38 mouse cellular contexts compared by ENCODE assay signal in the genomic region with DNA sequence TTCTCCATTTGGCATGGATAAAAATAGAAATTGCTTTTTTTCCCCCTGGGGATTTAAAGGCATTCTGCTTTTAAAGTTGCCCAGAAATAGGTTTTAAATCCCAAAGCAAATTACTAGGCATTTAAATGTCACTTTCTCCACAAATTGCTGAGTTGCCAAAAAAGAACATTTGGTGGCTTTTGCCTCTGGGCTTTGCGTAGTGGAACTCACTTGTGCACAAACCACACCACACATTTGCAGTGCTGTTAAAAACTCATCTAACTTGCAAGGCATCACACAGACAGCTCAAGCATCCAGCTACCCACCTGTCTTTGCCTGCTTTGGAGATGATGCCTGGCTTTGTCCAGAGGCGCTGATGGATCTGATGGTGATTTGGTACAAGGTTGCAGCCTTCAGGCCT. TPM values are rescaled to one million over a fixed set of nuclear protein-coding genes. Genes with fewer than 3 reads are reported as not detected.
A peak's percentile ranks its signal among the peaks of the same experiment; 100 is the strongest.
DNase-seq lines count a peak whose midpoint lies in the region; ATAC-seq and TF ChIP-seq lines count a peak whose summit lies in the region.
"Had no signal": no experiment of that assay in that cellular context is flagged by ENCODE, and none has a peak within 500 bp of the region (broad histone marks: within the 10 kb centered on the region; RNA-seq: fewer than 3 reads in every experiment).

No protein-coding gene starts in this region.

- H3K9me3 ChIP-seq in embryonic facial prominence, embryonic 14.5 days (ENCODE audit: control insufficient read depth, low read length), result no peaks in the 10 kb centered on the region
- no peaks in the 10 kb centered on the region for H3K9me3 ChIP-seq in embryonic facial prominence, embryonic 10.5 days
- no peaks in the 10 kb centered on the region for H3K9me3 ChIP-seq in hindbrain, postnatal 0 days (ENCODE audit: low read length)
- H3K9me3 ChIP-seq in hindbrain, embryonic 16.5 days (ENCODE audit: control insufficient read depth, low read length), result no peaks in the 10 kb centered on the region
- no peaks in the 10 kb centered on the region for H3K9me3 ChIP-seq in ES-E14 (ENCODE audit: control insufficient read depth, insufficient read depth, low read depth, low read length)
- H3K9me3 ChIP-seq: heart, embryonic 12.5 days; hindbrain, embryonic 10.5 days; hindbrain, embryonic 15.5 days; intestine, embryonic 15.5 days; limb, embryonic 10.5 days; limb, embryonic 15.5 days; liver, embryonic 13.5 days; midbrain, embryonic 10.5 days had no signal

- 72% methylated on average over 2 of the region's 2 CpGs for WGBS in embryonic facial prominence, embryonic 14.5 days
- WGBS in embryonic facial prominence, embryonic 10.5 days, result 90% methylated on average over 2 of the region's 2 CpGs
- WGBS in hindbrain, postnatal 0 days, result 68% methylated on average over 2 of the region's 2 CpGs
- 75% methylated on average over 2 of the region's 2 CpGs for whole genome bisulfite sequencing in hindbrain, embryonic 16.5 days

- DNase-seq in embryonic facial prominence, embryonic 14.5 days (ENCODE audit: low spot score), result peak; percentile 49
- no peak for DNase-seq in embryonic facial prominence, embryonic 10.5 days (ENCODE audit: low spot score)
- peak; percentile 33 for DNase-seq in hindbrain, postnatal 0 days (ENCODE audit: low spot score)
- DNase-seq in ES-E14 (ENCODE audit: low read depth, low spot score), result no peak
- DNase-seq in brain, embryonic 18.5 days (ENCODE audit: low read depth, low spot score), result peak; percentile 49
- DNase-seq in testis, postnatal 10 days (ENCODE audit: low spot score), result no peak
- DNase-seq in embryo, embryonic 10 days (ENCODE audit: low spot score), result no peak
- DNase-seq: adrenal gland, adult 2 months; adrenal gland, postnatal 36 days; cerebellum, adult 11-12 months; cerebellum, adult 9-11 months; gastrocnemius, postnatal 36 days; heart, adult 2 months; kidney, adult 2 months; kidney, postnatal 36 days; liver, embryonic 13.5 days; lung, adult 18-20 months; lung, postnatal 4 days; right cerebral cortex, adult 18-20 months; spleen, adult 18-20 months; thymus, postnatal 14 days had no signal

- H3K27ac ChIP-seq in embryonic facial prominence, embryonic 14.5 days (replicated peaks; ENCODE audit: low read depth, low read length), result no peak overlapping the region
- H3K27ac ChIP-seq in embryonic facial prominence, embryonic 10.5 days (replicated peaks), result no peak overlapping the region
- no peak overlapping the region for H3K27ac ChIP-seq in hindbrain, postnatal 0 days
- H3K27ac ChIP-seq in hindbrain, embryonic 16.5 days (ENCODE audit: low read depth, low read length), result no peak overlapping the region
- no peak overlapping the region for H3K27ac ChIP-seq in ES-E14 (ENCODE audit: insufficient read depth, low read depth, low read length, poor library complexity, severe bottlenecking)
- H3K27ac ChIP-seq: heart, adult 2 months; hindbrain, embryonic 10.5 days; hindbrain, embryonic 15.5 days; intestine, embryonic 15.5 days; limb, embryonic 10.5 days; limb, embryonic 15.5 days; liver, embryonic 13.5 days; midbrain, embryonic 10.5 days had no signal

- TF ChIP-seq CTCF in hindbrain, postnatal 0 days (IDR thresholded peaks at IDR 0.05; ENCODE audit: low read depth), result no peak

- H3K4me1 ChIP-seq in embryonic facial prominence, embryonic 14.5 days (ENCODE audit: control insufficient read depth, insufficient read depth, low read length), result peaks cover 21% of the 10 kb centered on the region; the same call in 1 of the 2 replicates
- peaks cover 29% of the 10 kb centered on the region for H3K4me1 ChIP-seq in embryonic facial prominence, embryonic 10.5 days
- H3K4me1 ChIP-seq in hindbrain, postnatal 0 days (ENCODE audit: insufficient read depth, low read length), result peaks cover 4% of the 10 kb centered on the region; the same call in 1 of the 2 replicates
- H3K4me1 ChIP-seq in hindbrain, embryonic 16.5 days (ENCODE audit: control insufficient read depth, insufficient read depth, low read depth, low read length), result peaks cover 4% of the 10 kb centered on the region; the same call in 1 of the 2 replicates
- peaks cover 1 to 14% of the 10 kb centered on the region in 2 experiments; a peak in 1 of 4 replicates for H3K4me1 ChIP-seq in ES-E14 (ENCODE audit: control insufficient read depth in 2 of 2, insufficient read depth in 2 of 2, low read length in 2 of 2, poor library complexity in 1 of 2)

- in situ Hi-C loops in ES-E14 (cut with MboI; ENCODE audit: low sequenced_read_pairs in 2 of 2, unreplicated experiment in 2 of 2), result no loop called here

- no peak overlapping the region for H3K4me2 ChIP-seq in embryonic facial prominence, embryonic 14.5 days (ENCODE audit: low read depth, low read length)
- H3K4me2 ChIP-seq in hindbrain, postnatal 0 days (ENCODE audit: low read depth, low read length), result no peak overlapping the region
- no peak overlapping the region for H3K4me2 ChIP-seq in hindbrain, embryonic 16.5 days (ENCODE audit: low read length)
- H3K4me2 ChIP-seq: heart, embryonic 12.5 days; hindbrain, embryonic 15.5 days; intestine, embryonic 15.5 days; limb, embryonic 15.5 days; liver, embryonic 13.5 days had no signal

- no peak overlapping the region for H3K9ac ChIP-seq in embryonic facial prominence, embryonic 14.5 days (ENCODE audit: low read depth, low read length)
- H3K9ac ChIP-seq in hindbrain, postnatal 0 days (replicated peaks; ENCODE audit: low read length), result no peak overlapping the region
- no peak overlapping the region for H3K9ac ChIP-seq in hindbrain, embryonic 16.5 days (ENCODE audit: low read depth, low read length)
- H3K9ac ChIP-seq in ES-E14 (ENCODE audit: insufficient read depth, low read depth, low read length, poor library complexity, severe bottlenecking), result no peak overlapping the region
- H3K9ac ChIP-seq: heart, embryonic 12.5 days; hindbrain, embryonic 15.5 days; intestine, embryonic 15.5 days; limb, embryonic 15.5 days; liver, embryonic 13.5 days had no signal

- no peaks in the 10 kb centered on the region for H3K36me3 ChIP-seq in embryonic facial prominence, embryonic 14.5 days (ENCODE audit: control insufficient read depth, insufficient read depth, low read length)
- no peaks in the 10 kb centered on the region for H3K36me3 ChIP-seq in embryonic facial prominence, embryonic 10.5 days (replicated peaks)
- H3K36me3 ChIP-seq in hindbrain, postnatal 0 days (ENCODE audit: insufficient read depth, low read length), result no peaks in the 10 kb centered on the region
- H3K36me3 ChIP-seq in hindbrain, embryonic 16.5 days (ENCODE audit: control insufficient read depth, insufficient read depth, low read length), result no peaks in the 10 kb centered on the region
- no peaks in the 10 kb centered on the region for H3K36me3 ChIP-seq in ES-E14 (ENCODE audit: control insufficient read depth, insufficient read depth, low read length, poor library complexity, severe bottlenecking)
- H3K36me3 ChIP-seq: heart, embryonic 12.5 days; hindbrain, embryonic 10.5 days; hindbrain, embryonic 15.5 days; intestine, embryonic 15.5 days; limb, embryonic 10.5 days; limb, embryonic 15.5 days; liver, embryonic 13.5 days; midbrain, embryonic 10.5 days had no signal

- H3K4me3 ChIP-seq in embryonic facial prominence, embryonic 14.5 days (ENCODE audit: low read depth, low read length), result no peak overlapping the region
- no peak overlapping the region for H3K4me3 ChIP-seq in embryonic facial prominence, embryonic 10.5 days
- H3K4me3 ChIP-seq in hindbrain, postnatal 0 days (ENCODE audit: low read length), result no peak overlapping the region
- H3K4me3 ChIP-seq in hindbrain, embryonic 16.5 days (ENCODE audit: low read length), result no peak overlapping the region
- H3K4me3 ChIP-seq in ES-E14 (ENCODE audit: insufficient read depth in 1 of 2, low read depth in 1 of 2, low read length in 2 of 2, poor library complexity in 1 of 2, severe bottlenecking in 1 of 2), result no peak overlapping the region
- H3K4me3 ChIP-seq: heart, adult 2 months; heart, embryonic 12.5 days; hindbrain, embryonic 10.5 days; hindbrain, embryonic 15.5 days; intestine, embryonic 15.5 days; limb, embryonic 10.5 days; limb, embryonic 15.5 days; liver, embryonic 13.5 days; midbrain, embryonic 10.5 days had no signal

- ATAC-seq in embryonic facial prominence, embryonic 14.5 days (ENCODE audit: low read depth), result no peak
- no peak for ATAC-seq in hindbrain, postnatal 0 days
- no peak for ATAC-seq in hindbrain, embryonic 16.5 days
- ATAC-seq: forebrain, embryonic 16.5 days; intestine, embryonic 15.5 days; lung, postnatal 0 days; midbrain, embryonic 16.5 days had no signal

- H3K27me3 ChIP-seq in embryonic facial prominence, embryonic 14.5 days (replicated peaks; ENCODE audit: control insufficient read depth, insufficient read depth, low read length), result no peaks in the 10 kb centered on the region
- no peaks in the 10 kb centered on the region for H3K27me3 ChIP-seq in embryonic facial prominence, embryonic 10.5 days (replicated peaks; ENCODE audit: low read depth, poor library complexity, severe bottlenecking)
- no peaks in the 10 kb centered on the region for H3K27me3 ChIP-seq in hindbrain, postnatal 0 days (ENCODE audit: insufficient read depth, low read length)
- H3K27me3 ChIP-seq in hindbrain, embryonic 16.5 days (replicated peaks; ENCODE audit: control insufficient read depth, insufficient read depth, low read length), result no peaks in the 10 kb centered on the region
- H3K27me3 ChIP-seq: heart, embryonic 12.5 days; hindbrain, embryonic 15.5 days; intestine, embryonic 15.5 days; limb, embryonic 15.5 days; liver, embryonic 13.5 days had no signal

RNA-seq across cellular contexts. Expression of gene Fndc7, which starts 6.7 kb away (rescaled TPM):
- polyA plus RNA-seq in embryonic facial prominence, embryonic 14.5 days (2014; fragmentation: Nextera tagmentation; extraction: Ambion mirVana), result 0.18 and 0.60 TPM in 2 replicates
- 0.34 TPM in 1 of 2 replicates, not detected in the other for polyA plus RNA-seq in embryonic facial prominence, embryonic 10.5 days (2016; fragmentation: Nextera tagmentation; extraction: Ambion mirVana)
- 0.14 and 0.16 TPM in 2 replicates for total RNA-seq in hindbrain, postnatal 0 days (2014; rRNA removed)
- polyA plus RNA-seq in hindbrain, postnatal 0 days (2015; fragmentation: Nextera tagmentation; extraction: Ambion mirVana), result 0.06 TPM in 1 of 2 replicates, not detected in the other
- 0.05 and 0.06 TPM in 2 replicates for polyA plus RNA-seq in hindbrain, embryonic 16.5 days (2015; fragmentation: Nextera tagmentation; extraction: Ambion mirVana)
- total RNA-seq in ES-E14 (2012; rRNA removed), result 0.09 TPM in 1 of 2 replicates, not detected in the other
- total RNA-seq: left cerebral cortex, postnatal 10 days had no signal
- polyA plus RNA-seq: forebrain, embryonic 16.5 days; heart, postnatal 0 days; kidney, embryonic 16.5 days; limb, embryonic 10.5 days; neural tube, embryonic 11.5 days had no signal

RNA-seq across cellular contexts. Expression of gene Prpf38b, which starts 28.5 kb away (rescaled TPM):
- polyA plus RNA-seq in embryonic facial prominence, embryonic 14.5 days (2014; fragmentation: Nextera tagmentation; extraction: Ambion mirVana), result 57.8 and 58.1 TPM in 2 replicates
- 77.1 and 80.7 TPM in 2 replicates for polyA plus RNA-seq in embryonic facial prominence, embryonic 10.5 days (2016; fragmentation: Nextera tagmentation; extraction: Ambion mirVana)
- 23.8 and 26.7 TPM in 2 replicates for total RNA-seq in hindbrain, postnatal 0 days (2014; rRNA removed)
- 39.4 and 41.8 TPM in 2 replicates for polyA plus RNA-seq in hindbrain, postnatal 0 days (2015; fragmentation: Nextera tagmentation; extraction: Ambion mirVana)
- polyA plus RNA-seq in hindbrain, embryonic 16.5 days (2015; fragmentation: Nextera tagmentation; extraction: Ambion mirVana), result 48.9 and 50.6 TPM in 2 replicates
- 69.7 and 70.6 TPM in 2 replicates for total RNA-seq in ES-E14 (2012; rRNA removed)

RNA-seq across cellular contexts. Expression of gene Stxbp3, which starts 42.7 kb away (rescaled TPM):
- 35.3 and 35.7 TPM in 2 replicates for polyA plus RNA-seq in embryonic facial prominence, embryonic 14.5 days (2014; fragmentation: Nextera tagmentation; extraction: Ambion mirVana)
- 22.4 and 23.1 TPM in 2 replicates for polyA plus RNA-seq in embryonic facial prominence, embryonic 10.5 days (2016; fragmentation: Nextera tagmentation; extraction: Ambion mirVana)
- total RNA-seq in hindbrain, postnatal 0 days (2014; rRNA removed), result 7.6 and 34.3 TPM in 2 replicates
- polyA plus RNA-seq in hindbrain, postnatal 0 days (2015; fragmentation: Nextera tagmentation; extraction: Ambion mirVana), result 13.4 and 17.1 TPM in 2 replicates
- 16.7 and 17.3 TPM in 2 replicates for polyA plus RNA-seq in hindbrain, embryonic 16.5 days (2015; fragmentation: Nextera tagmentation; extraction: Ambion mirVana)
- 11.2 and 18.1 TPM in 2 replicates for total RNA-seq in ES-E14 (2012; rRNA removed)

RNA-seq across cellular contexts. Expression of gene Henmt1, which starts 56.6 kb away (rescaled TPM):
- polyA plus RNA-seq in embryonic facial prominence, embryonic 14.5 days (2014; fragmentation: Nextera tagmentation; extraction: Ambion mirVana), result 0.81 and 1.2 TPM in 2 replicates
- polyA plus RNA-seq in embryonic facial prominence, embryonic 10.5 days (2016; fragmentation: Nextera tagmentation; extraction: Ambion mirVana), result 0.45 and 0.74 TPM in 2 replicates
- total RNA-seq in hindbrain, postnatal 0 days (2014; rRNA removed), result 1.0 and 2.2 TPM in 2 replicates
- 2.0 and 2.6 TPM in 2 replicates for polyA plus RNA-seq in hindbrain, postnatal 0 days (2015; fragmentation: Nextera tagmentation; extraction: Ambion mirVana)
- polyA plus RNA-seq in hindbrain, embryonic 16.5 days (2015; fragmentation: Nextera tagmentation; extraction: Ambion mirVana), result 3.7 and 3.8 TPM in 2 replicates
- 0.53 and 1.7 TPM in 2 replicates for total RNA-seq in ES-E14 (2012; rRNA removed)
- total RNA-seq: adrenal gland, adult 2 months; adrenal gland, postnatal 36 days; common myeloid progenitor, adult 5-6 weeks; gastrocnemius, postnatal 36 days; heart, adult 2 months; neutrophil, adult 5-6 weeks had no signal
- polyA plus RNA-seq: adrenal gland, adult 2 months; heart, adult 2 months; heart, postnatal 0 days had no signal

RNA-seq across cellular contexts. Expression of gene Gm9857, which starts 57.2 kb away (rescaled TPM):
- not detected in 2 replicates for polyA plus RNA-seq in embryonic facial prominence, embryonic 14.5 days (2014; fragmentation: Nextera tagmentation; extraction: Ambion mirVana)
- not detected in 2 replicates for polyA plus RNA-seq in embryonic facial prominence, embryonic 10.5 days (2016; fragmentation: Nextera tagmentation; extraction: Ambion mirVana)
- total RNA-seq in hindbrain, postnatal 0 days (2014; rRNA removed), result not detected in 2 replicates
- 0.54 TPM in 1 of 2 replicates, not detected in the other for polyA plus RNA-seq in hindbrain, postnatal 0 days (2015; fragmentation: Nextera tagmentation; extraction: Ambion mirVana)
- polyA plus RNA-seq in hindbrain, embryonic 16.5 days (2015; fragmentation: Nextera tagmentation; extraction: Ambion mirVana), result not detected in 2 replicates
- total RNA-seq in ES-E14 (2012; rRNA removed), result 0.76 TPM in 1 of 2 replicates, not detected in the other
- total RNA-seq: adrenal gland, adult 2 months; adrenal gland, postnatal 36 days; common myeloid progenitor, adult 5-6 weeks; gastrocnemius, postnatal 36 days; heart, adult 2 months; left cerebral cortex, postnatal 10 days; neutrophil, adult 5-6 weeks had no signal
- polyA plus RNA-seq: adrenal gland, adult 2 months; heart, adult 2 months; heart, embryonic 12.5 days; heart, postnatal 0 days; hindbrain, embryonic 10.5 days; hindbrain, embryonic 15.5 days; intestine, embryonic 15.5 days; kidney, embryonic 16.5 days; limb, embryonic 10.5 days; limb, embryonic 15.5 days; liver, embryonic 13.5 days; lung, postnatal 0 days; midbrain, embryonic 10.5 days; midbrain, embryonic 16.5 days; neural tube, embryonic 11.5 days had no signal

Comparison
In these comparisons a context has a peak if more than half of its experiments do, and no peak if none do; other contexts are left out.
1. DNase-seq: peak in embryonic facial prominence, embryonic 14.5 days (single experiment), hindbrain, postnatal 0 days (single experiment) and brain, embryonic 18.5 days (single experiment); none in embryonic facial prominence, embryonic 10.5 days (single experiment), ES-E14 (single experiment), testis, postnatal 10 days (single experiment) and embryo, embryonic 10 days (single experiment).